Mouse (Mus musculus) heart, postnatal 10 days (tissue): ENCODE results near the gene Ddost. TPM values are rescaled to one million over a fixed set of nuclear protein-coding genes. Genes with fewer than 3 reads are reported as not detected.

Source experiments
- DNase-seq, 2 experiments: peaks; one replicate each; pipeline ENCODE4 v3.0.0; 2021
- intact Hi-C: fragments of 180-260 bp; cut with DNase I; formaldehyde crosslinking; loops from one replicate; pipeline ENCODE4 v1.15.1; 2025
- total RNA-seq, 2 experiments: library from RNA; stranded (reverse); gene quantifications; 2 replicates each; pipeline ENCODE4 v1.2.3; 2021

Ddost gene
- total RNA-seq: 10 to 100 TPM; 87.3 to 89.2 TPM

DNA sequence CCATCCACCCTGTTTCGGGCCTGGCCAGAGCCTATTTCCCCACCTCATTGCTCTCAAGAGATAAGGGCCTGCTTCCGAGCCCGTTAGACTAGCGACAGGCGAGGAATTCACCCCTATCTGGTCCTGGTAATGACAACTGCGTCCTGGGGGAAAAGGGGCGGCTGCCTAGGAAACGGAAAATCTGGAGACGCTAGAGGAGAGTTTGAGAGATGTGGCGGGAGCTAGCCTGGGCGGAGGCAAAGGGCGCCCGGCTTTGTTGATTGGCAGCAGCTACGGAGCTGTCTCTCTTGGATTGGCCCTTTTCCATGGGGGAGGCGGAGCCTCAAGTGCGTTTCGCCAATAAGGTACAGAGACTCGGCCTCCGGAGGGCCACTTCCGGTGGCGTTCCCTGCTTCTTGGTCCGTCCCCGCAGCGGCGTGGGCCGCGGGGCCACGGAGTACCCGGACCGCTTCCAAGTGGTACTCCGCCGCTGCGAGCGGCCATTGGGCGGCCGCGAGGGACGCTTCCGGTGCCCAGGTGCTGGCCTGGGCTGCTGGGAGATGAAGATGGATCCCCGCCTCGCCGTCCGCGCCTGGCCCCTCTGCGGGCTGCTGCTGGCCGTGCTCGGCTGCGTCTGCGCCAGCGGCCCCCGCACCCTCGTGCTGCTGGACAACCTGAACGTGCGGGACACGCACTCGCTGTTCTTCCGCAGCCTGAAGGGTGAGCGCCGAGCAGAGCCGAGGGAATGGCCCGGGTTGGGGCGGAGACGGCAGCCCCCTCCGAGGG is at the start of gene Ddost:
Ddost (plus strand) TSS at position 391 of the 765 bp plus-strand sequence.
- peak; percentile 98 to 99 for DNase-seq
- intact Hi-C loops: no loop called here

- intact Hi-C loops: no loop called here
- no peak for DNase-seq
Measured at GRCm38 (mm10) chr4:138257116-138257687, 47.3 kb upstream of the Ddost start.

DNA sequence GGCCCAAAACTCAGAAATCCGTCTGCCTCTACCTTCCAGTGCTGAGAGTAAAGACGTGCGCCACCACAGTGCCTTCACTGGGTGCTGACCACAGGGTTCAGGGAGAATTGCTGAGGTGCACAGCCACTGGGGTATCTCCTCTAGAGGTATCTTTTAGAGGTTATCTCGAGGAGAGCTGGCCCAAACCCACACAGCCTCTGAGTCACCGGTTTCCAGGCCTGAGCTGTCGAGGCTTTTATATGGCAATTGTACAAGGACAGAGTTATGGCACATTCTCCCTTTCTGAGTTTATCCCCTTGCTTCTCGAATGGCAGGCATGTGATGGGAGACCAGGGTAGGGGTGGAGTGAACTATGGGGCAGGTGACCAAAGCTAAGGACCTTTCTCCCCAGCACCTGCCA is 45.9 kb upstream of the Ddost start:
- intact Hi-C loops: no loop called here
- no peak for DNase-seq

- intact Hi-C loops: no loop called here
Measured at GRCm38 (mm10) chr4:138259482-138259881, 45.0 kb upstream of the Ddost start.

DNA sequence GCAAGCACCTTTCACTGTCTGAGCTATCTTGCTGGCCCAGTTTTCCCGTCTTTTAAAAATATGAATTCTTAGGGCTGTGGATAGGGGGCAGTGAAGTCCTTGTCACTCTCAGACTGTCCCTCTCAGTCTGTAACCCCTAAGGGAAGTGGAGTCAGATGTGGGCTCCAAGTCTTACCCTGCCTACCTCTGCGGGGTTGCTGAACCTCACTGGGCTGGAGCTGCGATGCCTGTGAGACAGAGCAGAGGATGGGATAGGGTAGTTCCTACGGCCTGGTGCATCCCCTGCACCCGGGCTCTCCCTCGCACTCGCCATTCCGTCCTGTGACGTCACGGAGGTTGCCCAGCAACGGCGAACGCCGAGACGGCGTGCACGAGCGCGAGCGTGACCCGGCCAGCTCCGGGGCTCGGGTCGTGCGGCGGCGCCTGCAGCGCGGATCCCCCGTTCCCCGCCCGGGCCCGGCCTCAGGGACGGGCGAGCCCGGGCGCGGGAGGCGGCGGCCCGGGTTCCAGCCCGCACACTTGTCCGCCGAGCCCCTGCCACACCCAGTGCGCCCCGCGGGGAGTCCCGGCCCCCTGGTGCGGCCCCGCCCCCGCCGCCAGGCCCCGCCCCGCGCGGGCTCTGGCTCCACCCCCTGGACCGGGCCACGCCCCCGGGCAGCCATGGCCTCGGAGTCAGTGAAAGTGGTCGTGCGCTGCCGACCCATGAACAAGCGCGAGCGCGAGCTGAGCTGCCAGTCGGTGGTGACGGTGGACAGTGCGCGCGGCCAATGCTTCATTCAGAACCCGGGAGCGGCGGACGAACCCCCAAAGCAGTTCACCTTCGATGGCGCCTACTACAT is 42.5 kb upstream of the Ddost start:
- intact Hi-C loops: no loop called here
- DNase-seq: peak; percentile 90 to 94

More at GRCm38 (mm10) chr4:138259482-138259881, 45.0 kb upstream of the Ddost start:
- DNase-seq: no peak

GRCm38 (mm10) chr4:138267869-138268268 is 36.7 kb upstream of the Ddost start:
- no peak for DNase-seq
- intact Hi-C loops: no loop called here

DNA sequence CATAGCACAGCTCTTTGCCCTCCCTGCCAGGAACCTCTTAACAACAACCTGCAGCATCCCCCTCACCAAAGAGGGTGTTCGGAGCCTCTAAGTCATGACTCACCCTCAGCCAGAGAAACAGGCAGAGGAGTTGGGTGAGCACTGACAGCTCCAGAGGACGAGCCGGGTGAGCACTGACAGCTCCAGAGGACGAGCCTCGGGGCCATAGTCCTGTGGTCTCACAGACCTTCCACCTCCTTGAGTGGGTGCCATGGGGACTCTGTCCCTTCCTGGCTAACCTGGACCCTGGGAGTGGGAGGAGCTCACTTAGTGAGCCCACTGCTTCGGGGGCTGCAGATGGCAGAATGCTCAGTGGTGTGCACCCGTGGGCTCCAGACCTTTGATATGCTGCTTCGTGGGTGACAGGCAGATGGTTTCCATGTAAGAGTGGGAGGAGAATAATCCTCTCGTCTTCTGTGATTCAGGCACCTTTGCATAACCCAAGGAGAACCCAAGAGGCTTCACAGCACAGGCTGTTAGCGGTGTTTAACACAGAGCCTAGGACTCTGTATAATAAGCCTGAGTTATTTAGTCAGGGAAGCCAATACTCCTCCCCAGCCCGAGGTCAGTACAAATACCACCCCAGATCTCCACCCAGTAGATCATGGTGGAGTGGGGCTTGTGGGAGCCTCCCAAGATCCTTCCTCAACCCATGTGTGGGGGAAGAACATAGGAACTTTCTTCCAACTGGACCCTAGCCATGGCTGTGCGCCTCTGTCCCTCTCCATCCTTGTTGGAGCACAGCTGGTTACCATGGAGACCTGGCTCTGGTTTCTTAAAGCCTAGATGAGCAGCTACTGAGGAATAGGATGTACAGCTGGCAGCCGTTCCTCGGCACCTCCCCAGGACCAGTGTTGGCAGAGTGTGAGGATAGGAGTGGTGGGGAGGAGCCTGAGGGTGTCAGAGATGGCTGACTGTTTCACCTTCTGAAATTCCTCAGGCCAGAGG is 32.2 kb upstream of the Ddost start:
- intact Hi-C loops: no loop called here
- DNase-seq: peak; percentile 59

GRCm38 (mm10) chr4:138278346-138278745 is 26.2 kb upstream of the Ddost start:
- no peak for DNase-seq
- intact Hi-C loops: no loop called here

GRCm38 (mm10) chr4:138282834-138283233 is 21.7 kb upstream of the Ddost start:
- intact Hi-C loops: loop anchor here (5.0 kb wide), 1 partner anchor 151 kb away; no protein-coding TSS in a partner anchor
- DNase-seq: peak; percentile 52 to 73

DNA sequence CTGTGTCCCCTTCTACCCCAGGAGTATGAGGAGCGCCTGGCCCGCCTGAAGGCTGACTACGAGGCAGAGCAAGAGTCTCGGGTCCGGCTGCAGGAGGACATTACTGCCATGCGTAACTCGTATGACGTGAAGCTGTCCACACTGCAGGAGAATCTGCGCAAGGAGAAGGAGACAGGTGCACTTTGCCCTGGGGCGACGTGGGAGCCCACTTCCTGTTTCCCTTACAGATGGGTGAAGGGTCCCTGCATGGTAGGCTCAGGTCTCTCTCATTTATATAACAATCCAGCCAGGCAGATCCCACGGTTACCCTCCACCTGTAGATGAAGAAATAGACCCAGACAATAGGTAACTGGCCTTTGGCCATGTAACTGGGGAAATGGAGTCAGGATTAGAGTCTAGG is 18.1 kb upstream of the Ddost start:
- no peak for DNase-seq
- intact Hi-C loops: no loop called here

DNA sequence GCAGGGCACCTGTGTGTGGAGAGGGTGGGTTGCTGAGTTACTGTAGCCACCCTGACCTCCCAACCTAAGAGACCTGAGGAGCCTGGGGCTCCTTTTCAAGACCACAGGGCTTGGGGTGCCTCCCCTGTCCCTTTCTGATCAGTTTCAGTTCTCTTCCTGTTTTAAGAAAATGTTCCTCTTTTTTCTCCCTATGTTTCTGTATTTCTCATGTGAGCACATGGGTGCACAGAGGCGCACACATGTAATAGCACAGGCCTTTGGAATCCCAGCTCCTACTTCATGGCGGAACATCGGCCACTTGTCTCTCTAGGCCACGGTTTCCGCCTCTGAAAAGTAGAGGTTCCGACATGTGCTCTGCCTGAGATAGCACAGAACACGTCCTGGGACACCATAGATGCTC is 15.8 kb upstream of the Ddost start:
- intact Hi-C loops: no loop called here
- no peak for DNase-seq

- DNase-seq: no peak
- intact Hi-C loops: no loop called here
Measured at GRCm38 (mm10) chr4:138292028-138292427, 12.5 kb upstream of the Ddost start.

DNA sequence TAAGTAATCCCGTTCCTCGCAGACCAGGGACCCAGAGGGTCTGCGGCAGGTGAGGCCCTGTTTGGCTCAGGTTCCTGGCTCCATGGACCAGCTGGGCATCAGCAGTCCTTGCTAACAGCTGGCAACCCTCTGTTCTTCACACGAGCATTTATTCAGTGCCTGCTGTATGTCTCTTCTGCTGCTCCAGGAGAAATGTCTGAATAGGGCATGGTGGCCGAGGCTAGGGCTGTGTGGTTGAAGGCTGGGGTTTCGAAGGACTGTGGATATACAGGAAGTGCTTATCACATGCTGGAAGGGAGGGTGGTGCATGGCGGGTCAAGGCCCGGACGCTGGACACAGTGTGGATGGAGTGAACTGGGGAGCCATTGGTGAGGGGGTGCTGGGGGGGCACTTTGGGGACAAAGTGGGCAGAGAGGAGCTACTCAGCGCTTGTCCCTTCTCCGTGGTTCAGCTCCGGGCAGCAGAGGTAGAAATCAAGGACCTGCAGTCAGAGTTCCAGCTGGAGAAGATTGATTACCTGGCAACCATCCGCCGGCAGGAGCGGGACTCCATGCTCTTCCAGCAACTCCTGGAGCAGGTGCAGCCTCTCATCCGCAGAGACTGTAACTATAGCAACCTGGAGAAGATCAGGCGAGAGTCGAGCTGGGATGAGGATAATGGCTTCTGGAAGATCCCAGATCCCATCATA is 11.1 kb upstream of the Ddost start:
- DNase-seq: no peak
- intact Hi-C loops: no loop called here

DNA sequence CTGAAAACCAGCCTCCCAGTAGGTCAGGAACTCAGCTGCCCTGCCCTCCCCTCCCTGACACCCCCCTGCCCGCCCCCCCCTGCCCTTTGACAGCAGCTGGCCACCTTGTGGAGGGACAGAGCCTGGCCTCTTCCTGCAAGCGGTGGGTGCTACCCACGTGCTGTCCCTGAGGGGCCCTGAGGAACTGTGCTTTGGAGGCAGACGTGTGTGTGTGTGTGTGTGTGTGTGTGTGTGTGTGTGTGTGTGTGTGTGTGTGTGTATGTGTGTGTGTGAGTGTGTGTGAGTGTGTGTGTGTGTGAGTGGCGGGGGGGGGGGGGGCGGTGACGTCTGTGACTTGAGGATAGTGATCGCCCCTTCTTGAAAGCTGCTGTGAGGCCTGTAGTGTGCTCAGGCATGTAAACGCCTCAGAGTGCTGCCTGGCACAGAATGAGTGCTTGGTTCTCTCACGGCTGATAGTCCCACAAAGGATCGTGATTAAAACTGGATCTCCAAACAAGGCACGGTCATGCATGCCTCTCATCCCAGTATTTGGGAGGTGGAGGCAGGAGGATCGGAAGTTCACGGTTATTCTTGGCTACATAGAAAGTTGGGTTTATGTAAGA is 10.5 kb upstream of the Ddost start:
- intact Hi-C loops: no loop called here
- DNase-seq: no peak

GRCm38 (mm10) chr4:138301271-138301780 is 3.2 kb upstream of the Ddost start:
- peak; percentile 45 to 49 for DNase-seq
- intact Hi-C loops: no loop called here

DNA sequence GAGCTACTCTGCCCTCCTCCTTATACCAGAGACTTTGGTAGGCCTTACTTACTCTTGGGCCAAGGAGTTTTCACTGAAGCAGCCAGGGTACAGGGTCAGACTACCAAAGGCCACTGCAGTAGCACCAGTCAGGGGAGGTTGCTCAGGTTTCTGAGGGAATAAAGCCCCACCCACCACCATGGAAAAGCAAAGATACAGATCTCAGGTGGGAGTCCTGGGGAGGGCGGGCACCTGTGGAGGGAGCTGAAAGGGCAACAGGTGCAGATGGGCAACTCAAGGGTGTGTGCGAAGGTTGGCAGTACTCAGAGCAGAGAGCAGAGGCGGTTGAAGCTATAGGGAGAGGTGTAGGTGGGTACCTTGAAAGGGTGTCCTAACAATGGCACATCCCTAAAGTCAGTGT is 1.5 kb upstream of the Ddost start:
- intact Hi-C loops: no loop called here
- DNase-seq: no peak

DNA sequence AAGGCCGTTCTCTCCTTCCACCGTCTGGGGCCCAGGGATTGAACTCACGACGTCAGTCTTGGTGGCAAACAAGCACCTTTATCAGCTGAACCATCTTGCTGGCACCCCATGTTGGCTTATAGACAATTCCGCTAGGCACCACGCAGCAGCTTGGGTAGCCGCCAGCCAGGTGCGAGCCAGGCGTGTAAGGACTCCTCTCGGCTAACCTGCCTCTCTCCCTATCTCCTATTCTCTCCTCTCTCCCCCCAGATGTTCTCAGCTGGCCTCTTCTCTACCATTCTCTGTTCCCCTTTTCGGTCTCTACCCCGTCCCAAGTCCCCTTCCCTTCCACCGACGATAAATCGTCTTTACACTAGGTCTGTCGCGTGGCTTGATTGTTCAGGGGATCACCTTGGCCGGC is 788 bp upstream of the Ddost start:
- intact Hi-C loops: no loop called here

GRCm38 (mm10) chr4:138307025-138307424 is 2.5 kb downstream of the Ddost start:
- intact Hi-C loops: no loop called here
- DNase-seq: no peak

More for the DNA sequence above, 788 bp upstream of the Ddost start:
- no peak for DNase-seq

DNA sequence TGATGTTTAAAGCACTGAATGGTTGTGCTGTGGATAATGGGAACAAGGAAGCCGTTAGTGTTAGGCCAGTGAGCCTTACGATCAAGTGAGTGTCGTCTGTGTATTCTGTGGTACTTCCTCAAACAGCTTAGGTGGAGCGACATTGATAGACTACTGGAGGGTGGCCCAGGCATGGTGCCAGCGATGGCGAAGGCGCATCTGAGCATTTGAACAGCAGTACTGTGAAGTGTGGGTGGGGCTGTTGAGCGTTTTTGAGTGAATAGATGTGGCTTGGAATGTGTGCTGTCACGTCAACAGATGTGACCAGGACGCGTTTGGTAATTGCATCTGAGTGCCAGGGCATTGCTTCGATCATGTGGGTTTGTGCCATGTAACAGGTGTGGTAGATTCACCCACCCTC is 3.2 kb downstream of the Ddost start:
- intact Hi-C loops: no loop called here
- no peak for DNase-seq
